Mouse (Mus musculus) embryonic fibroblast, embryonic 13.5 days (primary cell): ENCODE measurements around the gene Gm26602. TPM values are rescaled to one million over a fixed set of nuclear protein-coding genes. Genes with fewer than 3 reads are reported as not detected.

Source experiments
- H3K27ac ChIP-seq: 2 replicates; pipeline ENCODE4 v1.5.1; 2012; ENCODE audit warnings: low read length, control low read depth, inconsistent platforms; ENCODE audit not compliant: insufficient read depth
- H3K4me1 ChIP-seq: 2 replicates; pipeline ENCODE4 v1.6.1; 2011; ENCODE audit warnings: low read length; ENCODE audit not compliant: control insufficient read depth, insufficient read depth
- H3K4me3 ChIP-seq: 2 replicates; pipeline ENCODE4 v1.5.1; 2011; ENCODE audit warnings: mild to moderate bottlenecking, control low read depth, low read length; ENCODE audit not compliant: insufficient read depth
- CTCF ChIP-seq: IDR thresholded peaks from 2 replicates; pipeline ENCODE4 v1.5.1; 2011; ENCODE audit warnings: mild to moderate bottlenecking, control low read depth, low read length, moderate library complexity, borderline replicate concordance; ENCODE audit not compliant: insufficient read depth
- POLR2A ChIP-seq: IDR thresholded peaks from 2 replicates; pipeline ENCODE4 v1.6.1; 2011; ENCODE audit warnings: low read depth, mild to moderate bottlenecking, control low read depth, low read length, moderate library complexity
- polyA plus RNA-seq: library from polyadenylated mRNA; stranded (reverse); fragments of >200 nt; gene quantifications from 2 replicates; pipeline ENCODE4 v1.2.4, GENCODE M21; 2011; ENCODE audit warnings: low read depth; ENCODE audit not compliant: missing spikeins, insufficient read length

Gene Gm26602
- polyA plus RNA-seq, 1 experiment, result not detected

- Histone ChIP-seq H3K4me1 (peaks cover 17% of the 10 kb centered on the region), H3K4me3 (no peak overlapping the region), H3K27ac (no peak overlapping the region)
- TF ChIP-seq POLR2A (no peak), CTCF (no peak)
Measured at GRCm38 (mm10) chr10:79931797-79932196, 21.1 kb downstream of the Gm26602 start.

- no peak for TF ChIP-seq CTCF
- TF ChIP-seq POLR2A, result no peak
- Histone ChIP-seq H3K4me3 (no peak overlapping the region), H3K4me1 (peaks cover 17% of the 10 kb centered on the region), H3K27ac (no peak overlapping the region)
Measured at GRCm38 (mm10) chr10:79932736-79933135, 22.1 kb downstream of the Gm26602 start.

- Histone ChIP-seq H3K4me3 (no peak overlapping the region), H3K27ac (no peak overlapping the region), H3K4me1 (peaks cover 17% of the 10 kb centered on the region)
- TF ChIP-seq CTCF (no peak), POLR2A (no peak)
Measured at GRCm38 (mm10) chr10:79933145-79933679, 22.6 kb downstream of the Gm26602 start.

- TF ChIP-seq CTCF, result no peak
- TF ChIP-seq POLR2A, result no peak
- H3K4me1 ChIP-seq, result peaks cover 17% of the 10 kb centered on the region
- no peak overlapping the region for H3K27ac ChIP-seq
Measured at GRCm38 (mm10) chr10:79933861-79934260, 23.2 kb downstream of the Gm26602 start.

GRCm38 (mm10) chr10:79934272-79934721 is 23.6 kb downstream of the Gm26602 start:
- no peak overlapping the region for H3K27ac ChIP-seq
- no peak overlapping the region for H3K4me3 ChIP-seq
- TF ChIP-seq CTCF (no peak), POLR2A (no peak)
- H3K4me1 ChIP-seq, result peaks cover 17% of the 10 kb centered on the region

More at GRCm38 (mm10) chr10:79933861-79934260, 23.2 kb downstream of the Gm26602 start:
- no peak overlapping the region for H3K4me3 ChIP-seq

GRCm38 (mm10) chr10:79934794-79935569 is 24.3 kb downstream of the Gm26602 start:
- peaks cover 17% of the 10 kb centered on the region for H3K4me1 ChIP-seq
- no peak overlapping the region for H3K4me3 ChIP-seq
- TF ChIP-seq POLR2A (no peak), CTCF (no peak)
- no peak overlapping the region for H3K27ac ChIP-seq

- Histone ChIP-seq H3K4me3 (no peak overlapping the region), H3K4me1 (peaks cover 17% of the 10 kb centered on the region), H3K27ac (no peak overlapping the region)
- TF ChIP-seq CTCF (no peak), POLR2A (no peak)
Measured at GRCm38 (mm10) chr10:79936284-79936910, 25.7 kb downstream of the Gm26602 start.

GRCm38 (mm10) chr10:79936911-79937441 is 26.3 kb downstream of the Gm26602 start:
- Histone ChIP-seq H3K4me1 (peaks cover 17% of the 10 kb centered on the region), H3K27ac (no peak overlapping the region), H3K4me3 (no peak overlapping the region)
- no peak for TF ChIP-seq CTCF
- no peak for TF ChIP-seq POLR2A

- H3K4me1 ChIP-seq, result peaks cover 11% of the 10 kb centered on the region; the same call in 1 of the 2 replicates
- TF ChIP-seq POLR2A (no peak), CTCF (no peak)
- no peak overlapping the region for H3K27ac ChIP-seq
- H3K4me3 ChIP-seq, result no peak overlapping the region
Measured at GRCm38 (mm10) chr10:79937775-79938526, 27.3 kb downstream of the Gm26602 start.
